Mouse (Mus musculus) cerebellum, postnatal 36 days (tissue): ENCODE data around the gene Cipc.

Source experiments
- DNase-seq, 2 experiments: peaks; one replicate each; pipeline ENCODE4 v3.0.0; 2021 to 2022; ENCODE audit warnings: mixed read lengths in 2 of 2

Gene Cipc

GRCm38 (mm10) chr12:86932575-86932952, 14.3 kb upstream of the Cipc start:
- DNase-seq: no peak

GRCm38 (mm10) chr12:86934748-86935147, 12.1 kb upstream of the Cipc start:
- no peak for DNase-seq

- DNase-seq: no peak
Observed at GRCm38 (mm10) chr12:86935692-86936282, 11.1 kb upstream of the Cipc start.

GRCm38 (mm10) chr12:86936587-86937343, 10.1 kb upstream of the Cipc start:
- DNase-seq: no peak

GRCm38 (mm10) chr12:86938571-86938970, 8.3 kb upstream of the Cipc start:
- DNase-seq: no peak

GRCm38 (mm10) chr12:86941173-86941572, 5.7 kb upstream of the Cipc start:
- no peak for DNase-seq

- DNase-seq: no peak
Observed at GRCm38 (mm10) chr12:86941734-86942486, 4.9 kb upstream of the Cipc start.

GRCm38 (mm10) chr12:86943421-86943820, 3.4 kb upstream of the Cipc start:
- no peak for DNase-seq

GRCm38 (mm10) chr12:86945126-86945525, 1.7 kb upstream of the Cipc start:
- DNase-seq: peak; percentile 66 to 81

- no peak for DNase-seq
Observed at GRCm38 (mm10) chr12:86946301-86946781, 502 bp upstream of the Cipc start.

- peak; percentile 95 to 97 for DNase-seq
Observed at GRCm38 (mm10) chr12:86947681-86948401, 998 bp downstream of the Cipc start.

- peak in 1 of 2 experiments; percentile 62 for DNase-seq
Observed at GRCm38 (mm10) chr12:86948627-86949026, 1.8 kb downstream of the Cipc start.

GRCm38 (mm10) chr12:86949501-86949900, 2.7 kb downstream of the Cipc start:
- peak in 1 of 2 experiments; percentile 43 for DNase-seq

- DNase-seq: peak in 1 of 2 experiments; percentile 39
Observed at GRCm38 (mm10) chr12:86950161-86950960, 3.5 kb downstream of the Cipc start.

- DNase-seq: peak in 1 of 2 experiments; percentile 35
Observed at GRCm38 (mm10) chr12:86950961-86951360, 4.1 kb downstream of the Cipc start.

- no peak for DNase-seq
Observed at GRCm38 (mm10) chr12:86952331-86952850, 5.5 kb downstream of the Cipc start.

- peak in 1 of 2 experiments; percentile 42 for DNase-seq
Observed at GRCm38 (mm10) chr12:86955894-86956293, 9.1 kb downstream of the Cipc start.

- peak; percentile 34 to 40 for DNase-seq
Observed at GRCm38 (mm10) chr12:86958558-86958957, 11.7 kb downstream of the Cipc start.

- peak in 1 of 2 experiments; percentile 52 for DNase-seq
Observed at GRCm38 (mm10) chr12:86959661-86960060, 12.8 kb downstream of the Cipc start.

- DNase-seq: peak; percentile 93 to 94
Observed at GRCm38 (mm10) chr12:86960138-86960537, 13.3 kb downstream of the Cipc start.

- DNase-seq: peak; percentile 47 to 58
Observed at GRCm38 (mm10) chr12:86960791-86961335, 14.0 kb downstream of the Cipc start.
